Mouse (Mus musculus) bone marrow macrophage, adult 2 months (primary cell): ENCODE results near the gene Rp2.

Experiments used
- CTCF ChIP-seq: IDR thresholded peaks from 2 replicates; pipeline ENCODE4 v1.5.1; 2012; ENCODE audit warnings: low read depth, mild to moderate bottlenecking, low read length, moderate library complexity
- POLR2A ChIP-seq: IDR thresholded peaks from 2 replicates; pipeline ENCODE4 v1.6.1; 2012; ENCODE audit warnings: mild to moderate bottlenecking, low read depth, low read length, borderline replicate concordance

DNA sequence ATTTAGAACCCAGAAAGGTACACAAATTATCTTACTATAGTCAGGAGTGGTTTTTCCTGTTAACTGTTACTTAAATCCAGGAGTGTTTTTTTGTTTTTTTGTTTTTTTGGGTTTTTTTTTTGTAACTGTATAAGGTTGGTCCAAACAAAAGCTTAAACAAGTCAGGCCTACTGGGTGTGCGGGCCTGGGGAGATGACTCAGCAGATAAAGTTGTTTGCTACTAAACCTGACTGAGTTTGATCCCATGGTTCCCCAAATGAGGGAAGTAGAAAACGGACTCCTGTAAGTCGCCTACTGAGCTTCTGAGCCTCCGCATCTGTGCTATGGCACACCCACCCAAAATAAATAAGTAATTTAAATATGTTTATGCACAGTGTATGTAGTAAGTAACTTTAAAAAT lies 55.3 kb downstream of the Rp2 start:
- TF ChIP-seq CTCF (no peak), POLR2A (no peak)
